Mouse (Mus musculus) Muller cell, postnatal 12 days (primary cell): ENCODE data around the gene Fry.

Experiments used
- DNase-seq: peaks from one replicate; pipeline ENCODE4 v3.0.0-alpha.2; 2015; ENCODE audit errors: inconsistent ontology term

The Fry gene

DNA sequence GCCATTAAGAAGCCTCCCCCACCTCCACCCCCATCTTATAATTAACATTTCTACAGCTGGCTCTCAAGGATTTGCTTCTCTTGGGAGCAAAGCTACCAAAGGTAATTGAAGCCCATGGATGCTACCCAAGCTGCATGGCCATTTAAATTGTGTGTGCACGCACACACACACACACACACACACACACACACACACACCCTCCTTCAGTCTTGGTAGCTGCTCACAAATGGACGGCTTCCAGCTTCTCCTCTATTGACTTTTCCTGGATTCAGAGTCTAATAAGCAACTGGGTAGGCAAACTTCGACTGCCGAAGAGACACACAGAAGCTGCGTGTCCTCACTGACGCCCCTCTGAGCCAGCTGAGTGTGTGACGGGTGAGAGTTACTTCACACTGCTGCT, 11.7 kb downstream of the Fry start:
- DNase-seq, result no peak

DNA sequence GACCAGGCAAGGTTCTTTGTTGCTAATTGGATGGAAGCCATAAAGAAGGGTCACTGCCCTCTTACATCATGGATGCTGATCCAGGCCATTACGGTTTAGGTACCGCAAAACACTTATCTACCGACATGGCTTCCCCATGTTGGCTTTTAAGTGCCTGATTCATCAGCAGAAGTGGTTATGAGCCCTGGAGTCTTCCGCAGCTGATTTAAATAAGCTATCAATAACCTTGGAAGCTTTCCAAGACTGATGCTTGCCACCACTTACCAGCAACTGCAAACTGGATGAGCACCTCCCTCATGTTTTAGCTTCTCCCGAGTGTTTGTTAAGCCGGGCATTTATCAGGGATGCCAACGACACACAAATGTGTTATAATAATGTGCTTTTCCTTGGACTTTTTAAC, 12.7 kb downstream of the Fry start:
- DNase-seq, result no peak

DNA sequence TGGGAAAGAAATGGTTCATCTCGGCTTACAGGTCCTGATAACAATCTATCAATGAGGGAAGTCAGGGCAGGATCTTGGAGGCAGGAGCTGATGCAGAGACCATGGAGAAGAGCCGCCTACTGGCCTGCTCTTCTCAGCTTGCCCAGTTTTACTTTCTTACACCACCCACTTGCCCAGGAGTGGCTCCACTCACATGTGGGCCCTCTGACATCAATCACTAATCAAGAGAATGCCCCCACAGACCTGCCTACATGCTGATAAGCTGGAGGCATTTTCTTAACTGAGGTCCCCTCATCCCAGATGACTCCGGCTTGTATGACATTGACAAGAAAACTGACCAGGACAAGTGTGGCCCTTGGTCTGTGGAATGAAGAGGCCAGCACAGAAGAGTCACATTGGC, 16.2 kb downstream of the Fry start:
- no peak for DNase-seq

DNA sequence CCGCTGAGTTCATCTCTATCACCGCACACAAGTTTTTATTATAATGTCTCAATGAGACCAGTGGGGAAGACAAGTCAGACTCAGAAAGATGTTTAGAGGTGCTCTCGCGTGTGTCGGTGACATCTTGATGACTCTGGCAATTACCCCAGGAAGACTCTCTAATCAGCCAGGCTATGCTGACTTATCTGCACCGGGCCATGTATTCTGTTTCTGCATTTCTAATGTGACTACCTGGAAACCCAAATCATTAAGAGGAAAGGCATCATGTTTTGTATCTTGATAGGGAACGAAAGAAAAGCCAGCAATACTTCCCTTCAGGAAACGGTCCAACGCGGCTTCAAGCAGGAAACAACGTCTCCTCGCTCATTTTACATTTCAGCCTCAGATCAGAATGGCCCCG, 17.1 kb downstream of the Fry start:
- DNase-seq, result no peak

DNA sequence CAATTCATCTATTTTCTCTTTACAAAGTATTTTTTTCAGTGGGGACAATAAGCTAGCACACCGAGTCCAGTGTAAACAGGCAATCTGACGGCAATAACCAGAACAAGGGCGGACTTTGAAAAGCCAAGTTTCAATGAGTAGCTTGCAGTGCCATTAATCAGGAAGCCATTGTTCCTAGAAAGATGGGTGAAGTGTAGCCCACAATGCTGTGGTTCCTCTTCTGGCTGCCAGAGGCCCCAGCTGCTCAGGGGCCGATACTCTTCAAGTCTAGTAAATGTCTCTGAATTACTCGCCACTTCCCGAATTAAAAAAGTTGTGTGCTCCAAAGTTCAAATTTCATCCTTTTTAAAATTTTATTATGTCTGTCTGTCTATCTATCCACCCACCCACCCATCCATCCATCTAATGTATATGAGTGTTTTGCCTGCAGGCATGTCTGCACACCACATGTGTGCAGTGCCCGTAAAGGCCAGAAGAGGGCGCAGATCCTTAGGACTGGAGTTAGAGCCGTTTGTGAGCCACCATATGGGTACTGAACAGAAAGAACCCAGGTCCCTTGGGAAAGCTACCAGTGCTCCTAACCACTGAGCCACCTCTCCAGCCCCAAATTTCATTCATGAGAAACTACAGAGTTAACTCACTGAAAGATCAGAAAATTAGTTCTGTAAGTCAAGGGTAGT, 19.5 kb downstream of the Fry start:
- DNase-seq, result no peak

DNA sequence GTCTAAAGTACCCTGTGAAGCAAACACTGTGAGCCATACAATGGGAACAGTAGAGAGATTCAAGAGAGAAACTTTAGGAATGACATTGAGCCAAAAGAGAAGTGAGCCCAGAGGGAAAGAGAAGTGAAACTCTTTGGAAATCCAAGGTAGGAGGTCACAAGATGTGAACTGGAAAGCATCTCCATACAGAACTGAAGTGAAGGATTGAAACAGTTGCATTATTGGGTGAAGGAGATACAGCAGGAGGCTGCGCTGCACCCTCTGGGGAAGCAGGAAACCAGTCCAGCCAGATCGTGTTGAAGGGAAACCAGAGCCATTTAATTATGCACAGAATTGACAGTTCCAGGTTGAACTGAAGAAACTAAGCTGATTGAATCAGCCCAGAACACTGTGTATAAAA, 22.1 kb downstream of the Fry start:
- DNase-seq, result no peak

DNA sequence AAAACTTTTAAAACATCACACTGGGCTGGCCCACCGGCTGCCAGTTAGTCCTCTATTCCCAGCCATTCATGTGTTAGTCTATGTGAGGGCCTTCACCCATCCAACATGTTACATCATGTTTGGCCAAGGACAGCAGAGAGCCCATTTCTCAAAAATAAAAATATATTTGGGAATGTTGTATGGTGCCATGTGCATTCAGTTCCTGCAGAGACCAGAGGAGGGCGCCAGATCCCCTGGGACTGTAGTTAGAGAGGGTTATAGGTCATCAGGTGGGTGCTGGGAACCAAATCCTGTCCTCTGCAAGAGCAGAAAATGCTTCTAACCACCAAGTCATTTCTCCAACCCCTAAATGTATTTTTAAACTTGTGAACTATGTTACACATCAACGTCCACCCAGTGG, 27.5 kb downstream of the Fry start:
- no peak for DNase-seq

DNA sequence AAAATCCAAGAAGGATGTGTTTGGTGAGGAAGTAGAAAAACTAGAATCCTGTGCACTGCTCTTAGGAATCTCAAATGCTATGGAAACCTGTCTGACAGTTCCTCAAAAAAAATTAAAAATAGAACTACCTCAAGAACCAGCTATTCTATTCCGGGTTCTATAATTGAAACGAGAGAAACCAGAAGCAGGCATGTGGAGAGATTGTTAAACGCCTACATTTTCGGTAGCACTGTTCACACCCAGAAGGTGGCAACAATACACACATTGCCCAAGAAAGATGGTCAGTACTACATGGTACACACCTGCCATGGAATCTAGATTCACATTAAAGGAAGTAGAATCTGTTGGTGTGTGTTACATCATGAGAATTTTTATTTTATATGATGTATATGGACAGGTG, 28.2 kb downstream of the Fry start:
- DNase-seq, result no peak

DNA sequence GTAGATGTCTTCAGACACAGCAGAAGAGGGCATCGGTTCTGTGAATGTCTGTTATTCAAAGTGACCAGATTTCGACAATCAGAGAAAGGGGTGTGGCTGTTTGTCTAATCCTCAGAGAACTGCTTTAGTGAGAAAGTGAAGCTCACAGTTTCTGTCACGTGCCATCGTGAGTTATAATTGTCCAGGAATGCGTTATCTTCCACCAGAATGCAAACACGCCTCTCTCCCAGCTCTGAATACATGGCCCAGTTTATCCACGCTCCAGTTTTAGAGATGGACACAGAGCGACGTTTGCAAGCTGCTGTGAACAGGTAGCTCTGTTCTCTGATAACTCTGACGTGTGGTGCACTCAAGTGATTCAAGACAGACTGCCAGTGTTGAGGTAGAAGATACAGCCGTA, 31.3 kb downstream of the Fry start:
- peak; percentile 29 for DNase-seq

DNA sequence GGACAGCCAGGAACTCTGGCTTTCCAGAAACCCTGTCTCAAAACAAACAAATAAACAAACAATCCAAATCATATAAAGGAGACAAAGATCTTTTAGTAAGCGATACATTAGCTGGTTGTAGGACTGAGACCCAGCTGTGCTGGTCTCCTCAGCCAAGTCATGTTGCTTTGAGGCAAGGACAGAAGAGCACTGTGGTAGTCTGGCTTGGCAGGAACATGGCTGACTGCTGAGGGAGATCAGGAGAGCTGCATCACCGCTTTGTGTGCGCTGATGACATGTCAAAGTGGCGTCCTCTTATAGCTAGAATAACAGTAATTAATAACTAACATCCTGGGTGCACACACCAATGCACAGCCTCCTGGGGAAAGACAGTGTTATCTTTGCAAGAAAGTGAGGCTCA, 32.5 kb downstream of the Fry start:
- no peak for DNase-seq

DNA sequence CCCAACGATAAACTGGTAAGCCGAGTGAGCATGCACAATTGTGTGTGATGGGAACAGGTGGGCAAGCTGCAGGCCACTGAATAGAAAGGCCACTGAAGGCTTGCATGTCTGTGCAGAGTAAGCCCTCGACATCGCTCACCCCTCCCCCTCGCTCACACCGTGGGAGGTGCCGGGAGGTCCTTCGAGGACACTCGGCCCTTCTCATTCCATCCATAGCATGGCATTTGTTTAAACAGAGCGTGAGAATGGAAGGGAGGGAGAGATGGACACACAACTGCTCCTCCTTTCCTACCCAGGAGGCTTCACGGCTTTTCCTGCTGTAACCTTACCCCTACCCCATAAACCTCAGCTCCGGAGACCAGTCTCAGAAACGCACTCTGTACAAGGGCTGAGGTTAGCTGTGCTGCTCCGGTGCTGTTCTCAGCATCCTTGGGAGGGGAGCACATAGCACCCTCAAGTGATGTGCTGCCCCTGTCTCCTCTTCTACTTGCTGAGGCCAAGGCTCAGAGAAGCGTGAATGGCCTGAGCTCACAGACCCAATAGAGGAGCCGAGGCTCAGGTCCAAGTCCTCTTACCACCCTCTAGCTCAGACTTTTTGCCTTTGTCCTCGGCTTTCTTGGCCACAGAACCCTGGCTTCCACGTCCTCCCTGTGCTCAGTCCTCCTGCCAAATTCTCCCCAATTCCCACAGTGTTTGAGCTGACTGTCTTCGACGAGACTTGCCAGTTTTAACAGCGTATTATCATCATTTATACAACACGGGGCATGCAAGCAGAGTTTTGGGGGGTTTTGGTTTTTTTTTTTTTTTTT, 33.8 kb downstream of the Fry start:
- peak; percentile 48 for DNase-seq

DNA sequence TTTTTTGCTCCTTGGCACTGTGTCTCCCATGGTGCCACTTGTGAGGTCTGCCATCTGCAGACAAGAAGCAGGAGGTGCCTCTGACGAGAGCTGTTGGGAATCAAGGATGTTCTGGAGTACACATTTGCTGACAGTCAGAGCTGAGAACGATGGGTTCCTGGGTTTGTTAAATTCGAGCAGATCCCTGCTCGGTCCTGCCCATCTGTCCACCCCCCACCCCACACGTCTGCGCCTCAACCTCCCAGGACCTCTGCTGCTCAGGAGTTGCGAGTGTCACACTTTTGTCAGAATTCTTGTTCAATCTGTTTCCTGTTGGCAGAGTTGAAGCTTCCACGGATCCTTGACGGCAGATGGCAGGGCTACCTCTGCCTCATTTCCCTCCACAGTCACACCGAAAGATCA, 34.4 kb downstream of the Fry start:
- no peak for DNase-seq

DNA sequence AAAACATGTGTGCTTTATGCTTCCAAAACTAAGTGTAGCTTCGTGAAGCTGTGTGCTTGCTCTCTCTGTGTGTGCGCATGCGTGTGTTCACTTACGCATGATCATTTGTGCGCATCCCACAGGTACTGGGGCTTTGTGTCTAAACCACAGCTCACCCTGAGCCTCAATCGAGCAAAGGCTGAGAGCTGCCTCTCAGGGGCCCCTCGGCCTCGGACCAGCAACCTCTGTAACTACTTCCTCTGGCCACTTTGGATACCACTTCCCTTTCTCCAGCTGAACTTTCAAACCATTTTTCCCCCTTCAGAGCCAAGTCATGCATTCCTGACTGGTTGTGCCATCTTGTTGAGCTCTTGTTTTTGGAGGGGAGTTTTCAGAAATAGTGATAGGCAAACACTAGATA, 36.9 kb downstream of the Fry start:
- no peak for DNase-seq

DNA sequence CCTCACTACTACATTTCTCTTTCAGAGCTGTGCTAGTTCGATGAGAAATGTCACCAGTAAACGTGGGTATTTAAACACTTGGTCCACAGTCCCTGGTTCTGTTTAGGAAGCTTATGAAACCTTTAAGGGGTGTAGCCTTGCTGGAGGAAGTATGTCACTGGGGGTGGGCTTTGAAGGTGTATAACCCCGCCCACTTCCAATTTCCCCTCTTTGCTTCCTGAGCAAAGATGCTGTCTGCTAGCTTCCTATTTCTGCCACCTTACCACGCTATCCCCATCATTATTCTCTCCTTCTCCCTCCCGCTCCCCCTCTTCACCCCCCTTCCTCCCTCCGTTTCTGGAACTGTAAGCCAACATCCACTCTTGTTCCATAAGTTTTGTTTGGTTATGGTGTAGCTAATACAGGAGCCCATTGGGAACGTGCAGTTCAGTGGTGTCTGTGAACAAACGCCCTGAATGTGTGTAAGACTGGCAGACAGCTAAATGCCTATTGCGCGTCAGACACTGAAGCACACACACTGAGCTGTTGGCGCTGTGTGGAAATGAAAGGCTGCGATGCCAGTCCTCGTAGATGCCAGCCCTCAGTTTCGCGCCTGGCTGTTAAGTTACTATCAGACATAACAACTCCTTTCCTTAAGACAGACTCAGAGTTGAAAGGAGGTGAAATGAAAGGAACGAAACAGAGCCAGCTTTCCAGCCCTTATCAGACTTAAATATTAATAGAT, 37.8 kb downstream of the Fry start:
- no peak for DNase-seq

DNA sequence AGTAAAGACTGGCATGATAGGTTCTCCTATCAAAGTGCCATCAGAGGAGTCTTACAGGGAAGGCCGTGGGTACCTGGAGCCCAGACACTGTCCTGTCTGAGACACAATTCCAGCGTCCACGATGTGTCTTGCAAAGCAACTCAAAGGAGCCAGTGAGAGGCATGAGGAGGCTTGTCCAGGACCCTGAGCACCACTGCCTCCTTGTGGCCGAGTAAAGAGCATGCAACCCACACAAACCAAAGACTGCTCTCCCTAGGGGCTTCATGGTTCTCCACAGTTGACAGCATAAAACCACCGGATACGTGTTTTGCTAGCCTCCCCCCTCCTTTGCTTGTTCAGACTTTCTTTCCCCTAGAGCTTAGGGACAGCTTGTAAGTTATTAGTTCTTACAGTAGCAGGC, 39.2 kb downstream of the Fry start:
- no peak for DNase-seq

DNA sequence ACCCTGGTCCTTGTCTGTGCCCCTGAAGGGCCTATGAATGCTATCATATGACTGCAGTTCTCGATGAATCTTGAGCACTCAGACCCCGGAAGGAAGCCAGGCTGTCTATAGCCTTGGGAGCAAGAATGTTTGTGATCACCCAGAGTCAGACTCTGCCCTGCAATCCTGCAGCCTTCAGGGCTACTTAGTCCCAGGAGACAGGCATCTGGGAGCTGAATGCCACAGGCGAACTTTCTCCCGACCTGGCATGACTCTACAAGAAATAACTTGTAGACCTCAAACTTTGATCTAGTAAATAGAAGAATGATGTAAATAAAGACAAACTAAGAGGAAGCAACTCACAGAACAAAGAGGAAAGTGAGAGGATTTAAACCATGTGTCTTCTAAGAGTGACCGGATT, 40.7 kb downstream of the Fry start:
- no peak for DNase-seq

DNA sequence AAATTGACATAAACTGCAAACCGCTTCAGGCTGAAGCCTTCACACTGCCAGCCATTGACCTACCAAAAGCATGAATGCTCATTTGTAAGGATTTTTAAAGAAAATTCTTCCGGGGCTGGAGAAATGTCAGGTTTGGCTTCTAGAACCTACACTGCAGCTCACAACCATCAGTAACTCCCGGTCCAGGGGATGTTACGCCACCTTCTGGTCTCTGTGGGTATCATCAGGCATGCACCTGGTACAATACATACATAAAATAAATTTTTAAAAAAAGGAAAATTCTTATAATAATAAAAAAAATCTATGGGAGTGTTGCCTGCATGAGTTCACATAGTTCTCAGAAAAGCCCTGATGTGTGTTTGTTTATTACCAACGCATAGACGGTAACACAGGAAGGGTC, 42.7 kb downstream of the Fry start:
- no peak for DNase-seq

DNA sequence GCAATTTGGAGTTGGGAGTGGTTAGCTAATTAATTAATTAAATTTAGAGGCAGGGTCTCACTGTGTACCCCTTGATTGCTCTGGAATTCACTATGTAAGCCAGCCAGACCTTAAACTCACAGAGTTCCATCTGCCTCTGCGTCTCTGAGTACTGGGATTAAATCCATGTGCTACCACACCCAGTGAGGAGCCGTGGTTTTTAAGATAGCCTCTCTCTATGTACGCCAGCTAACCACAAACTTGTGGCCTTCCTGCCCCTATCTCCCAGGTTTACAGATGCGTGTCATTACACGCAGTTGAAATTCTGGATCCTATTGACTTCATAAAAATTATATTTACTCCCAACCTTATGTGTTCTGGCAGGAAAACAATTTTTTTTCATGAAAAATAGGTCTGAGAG, 43.5 kb downstream of the Fry start:
- DNase-seq, result no peak

DNA sequence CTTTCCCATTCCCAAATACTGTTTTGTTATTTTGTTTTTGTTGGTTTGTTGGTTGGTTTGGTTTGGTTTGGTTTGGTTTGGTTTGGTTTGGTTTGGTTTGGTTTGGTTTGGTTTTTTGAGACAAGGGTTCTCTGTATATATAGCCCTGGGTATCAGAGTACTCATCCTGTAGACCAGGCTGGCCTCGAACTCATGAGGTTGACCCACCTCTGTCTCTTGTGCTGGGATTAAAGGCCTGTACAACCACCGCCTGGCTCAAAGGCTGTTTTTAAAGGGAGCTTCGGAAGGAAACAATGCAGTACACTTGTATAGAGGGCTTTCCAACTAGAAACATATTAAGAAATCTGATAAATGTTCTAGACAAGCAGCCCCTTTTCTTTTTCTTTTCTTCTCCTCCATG, 46.2 kb downstream of the Fry start:
- DNase-seq, result no peak

DNA sequence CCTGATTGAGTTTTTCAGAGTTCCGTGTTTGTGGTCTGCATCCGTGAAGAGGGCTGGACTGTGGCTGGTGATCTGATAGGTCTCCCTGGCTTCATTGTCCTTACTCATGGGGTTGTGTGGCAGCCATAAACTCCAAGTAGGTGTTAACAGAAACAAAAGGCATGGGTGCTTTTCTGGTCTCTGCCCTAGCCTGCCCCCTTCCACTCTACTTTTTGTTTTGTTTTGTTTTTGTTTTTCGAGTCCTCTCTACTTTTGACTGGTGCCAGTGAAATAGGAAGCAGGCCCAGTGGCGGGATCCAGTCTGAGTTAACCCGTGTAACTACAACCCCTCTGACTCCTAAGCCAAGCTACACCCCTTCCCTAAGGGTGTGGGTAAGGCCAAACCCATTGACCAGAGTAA, 48.4 kb downstream of the Fry start:
- DNase-seq, result no peak

DNA sequence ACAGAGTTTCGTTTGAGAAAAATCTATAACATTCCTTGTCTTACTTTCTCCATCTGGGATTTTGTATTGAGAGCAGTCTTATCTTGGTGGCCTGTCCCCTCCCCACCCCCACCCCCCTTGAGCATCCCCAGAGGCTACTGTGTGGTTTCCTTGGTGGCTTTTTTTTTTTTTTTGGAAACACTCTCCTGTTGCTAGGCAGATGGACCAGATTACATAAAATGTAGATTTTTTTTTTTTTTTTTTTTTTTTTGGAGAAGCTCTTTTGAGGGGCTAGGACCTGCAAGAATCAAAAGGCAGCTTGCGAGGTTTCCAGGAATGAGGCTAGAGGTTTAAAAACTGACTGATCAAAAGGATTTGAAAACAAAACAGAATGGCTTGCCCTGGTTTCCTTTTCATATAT, 48.8 kb downstream of the Fry start:
- DNase-seq, result no peak

DNA sequence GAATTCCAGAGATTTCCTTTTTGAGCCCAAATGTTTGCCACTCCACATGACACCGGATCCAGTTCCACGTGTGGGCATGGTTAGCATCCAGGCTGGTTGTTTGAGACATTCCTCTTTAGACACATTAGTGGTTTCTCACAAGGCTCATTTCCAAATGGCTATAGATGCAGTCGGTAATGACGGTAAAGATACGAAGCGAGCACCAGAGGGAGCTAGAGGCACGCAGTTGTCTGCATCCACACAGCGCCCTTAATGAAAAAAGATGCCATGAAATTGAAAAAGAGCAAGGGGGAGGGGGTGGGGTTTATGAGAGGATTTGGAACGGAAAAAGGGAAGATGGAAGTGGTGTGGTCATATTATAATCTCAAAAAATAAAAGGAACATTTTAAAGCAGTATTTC, 50.3 kb downstream of the Fry start:
- DNase-seq, result peak; percentile 71

DNA sequence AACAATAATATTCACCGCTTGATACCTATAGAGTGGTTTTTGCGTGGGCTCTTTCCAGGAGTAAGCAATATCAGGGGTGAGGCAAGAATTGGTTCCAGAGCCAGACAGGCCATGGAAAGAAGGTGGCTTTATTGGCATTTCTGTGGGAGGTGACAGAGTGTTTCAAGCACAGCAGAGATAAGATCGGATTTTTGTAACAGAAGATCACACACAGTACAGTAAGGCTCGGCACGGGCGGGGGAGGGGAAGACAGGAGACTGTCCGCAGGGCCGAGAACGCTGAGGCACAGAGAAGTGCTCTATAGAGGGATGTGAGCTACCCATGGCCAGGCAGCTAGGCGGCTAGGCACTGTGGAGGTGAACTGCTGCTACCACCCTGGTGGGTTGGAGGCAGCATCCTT, 53.1 kb downstream of the Fry start:
- no peak for DNase-seq
